Mouse (Mus musculus) kidney, embryonic 14.5 days (tissue): ENCODE measurements around the gene Tmem252. TPM values are rescaled to one million over a fixed set of nuclear protein-coding genes. Genes with fewer than 3 reads are reported as not detected.

Experiments used
- ATAC-seq: fragments of 200-750 bp; cut with Nextera tagmentation; 2 replicates; pipeline ENCODE4 v1.8.0; 2017; ENCODE audit warnings: moderate number of reproducible peaks, mild to moderate bottlenecking, moderate TSS enrichment, moderate library complexity; ENCODE audit not compliant: low FRiP score, low TSS enrichment
- H3K27ac ChIP-seq: fragments of 300-500 bp; sonication (generic); 2 replicates; pipeline ENCODE4 v1.5.1; 2014; ENCODE audit warnings: low read depth, mild to moderate bottlenecking, low read length, moderate library complexity, mixed read lengths
- H3K27me3 ChIP-seq: fragments of 300-500 bp; sonication (generic); 2 replicates; pipeline ENCODE4 v1.6.1; 2014; ENCODE audit warnings: mild to moderate bottlenecking, low read length; ENCODE audit not compliant: control insufficient read depth, insufficient read depth
- H3K36me3 ChIP-seq: fragments of 300-500 bp; sonication (generic); 2 replicates; pipeline ENCODE4 v1.6.1; 2014; ENCODE audit warnings: low read length, mixed read lengths; ENCODE audit not compliant: control insufficient read depth, insufficient read depth
- H3K4me1 ChIP-seq: fragments of 300-500 bp; sonication (generic); 2 replicates; pipeline ENCODE4 v1.6.1; 2014; ENCODE audit warnings: low read length, mixed read lengths; ENCODE audit not compliant: control insufficient read depth, insufficient read depth
- H3K4me2 ChIP-seq: fragments of 300-500 bp; sonication (generic); replicated peaks from 2 replicates; pipeline ENCODE4 v1.6.1; 2014; ENCODE audit warnings: low read depth, mild to moderate bottlenecking, low read length
- H3K4me3 ChIP-seq: fragments of 300-500 bp; sonication (generic); 2 replicates; pipeline ENCODE4 v1.5.1; 2014; ENCODE audit warnings: mild to moderate bottlenecking, low read length
- H3K9ac ChIP-seq: fragments of 300-500 bp; sonication (generic); 2 replicates; pipeline ENCODE4 v1.6.1; 2014; ENCODE audit warnings: low read depth, mild to moderate bottlenecking, low read length, moderate library complexity
- H3K9me3 ChIP-seq: fragments of 300-500 bp; sonication (generic); 2 replicates; pipeline ENCODE4 v1.6.1; 2016; ENCODE audit warnings: low read length; ENCODE audit not compliant: control insufficient read depth
- WGBS: fragments of 180-500 bp; shearing (Covaris S2); extraction: QIAGEN DNeasy Blood & Tissue Kit; methylation state at CpG from one replicate; pipeline ENCODE4 v1.1.7; 2014; 5-methylcytosine and 5-hydroxymethylcytosine counted together
- polyA plus RNA-seq: library from polyadenylated mRNA; unstranded; fragments of >200 nt; fragmentation: Nextera tagmentation; extraction: Ambion mirVana; gene quantifications from 2 replicates; pipeline ENCODE4 v1.2.1, GENCODE M21; 2014

The Tmem252 gene
- polyA plus RNA-seq, 1 experiment from 2014 or later = 3.3 TPM

GRCm38 (mm10) chr19:24648016-24648415, 25.8 kb upstream of the Tmem252 start:
- no peaks in the 10 kb centered on the region for H3K36me3 ChIP-seq
- WGBS = 77% methylated on average over 8 of the region's 8 CpGs
- no peak for ATAC-seq
- no peak overlapping the region for H3K4me2 ChIP-seq
- no peaks in the 10 kb centered on the region for H3K9me3 ChIP-seq
- no peak overlapping the region for H3K27ac ChIP-seq
- no peak overlapping the region for H3K9ac ChIP-seq
- no peak overlapping the region for H3K4me3 ChIP-seq
- H3K4me1 ChIP-seq = 0 out of 2 replicates have a peak, but pooled peaks cover 2% of the 10 kb centered on the region
- H3K27me3 ChIP-seq = no peaks in the 10 kb centered on the region

- H3K9me3 ChIP-seq = no peaks in the 10 kb centered on the region
- no peaks in the 10 kb centered on the region for H3K27me3 ChIP-seq
- H3K27ac ChIP-seq = no peak overlapping the region
- no peak overlapping the region for H3K4me2 ChIP-seq
- ATAC-seq = no peak
- WGBS = 68% methylated on average over 8 of the region's 8 CpGs
- H3K4me1 ChIP-seq = peaks cover 8% of the 10 kb centered on the region; the same call in 1 of the 2 replicates
- no peak overlapping the region for H3K4me3 ChIP-seq
- H3K9ac ChIP-seq = no peak overlapping the region
- no peaks in the 10 kb centered on the region for H3K36me3 ChIP-seq
These were observed 23.4 kb upstream of the Tmem252 start for GRCm38 (mm10) chr19:24650428-24650827.

GRCm38 (mm10) chr19:24651595-24651994, 22.2 kb upstream of the Tmem252 start:
- no peak overlapping the region for H3K4me2 ChIP-seq
- H3K27ac ChIP-seq = no peak overlapping the region
- H3K4me3 ChIP-seq = no peak overlapping the region
- no peaks in the 10 kb centered on the region for H3K27me3 ChIP-seq
- WGBS = 50% methylated on average over 2 of the region's 2 CpGs
- no peaks in the 10 kb centered on the region for H3K9me3 ChIP-seq
- no peak for ATAC-seq
- H3K36me3 ChIP-seq = no peaks in the 10 kb centered on the region
- H3K4me1 ChIP-seq = peaks cover 8% of the 10 kb centered on the region; the same call in 1 of the 2 replicates
- H3K9ac ChIP-seq = no peak overlapping the region

- Histone ChIP-seq H3K4me1 (peaks cover 8% of the 10 kb centered on the region; the same call in 1 of the 2 replicates), H3K4me2 (no peak overlapping the region), H3K9ac (no peak overlapping the region), H3K27ac (no peak overlapping the region), H3K9me3 (no peaks in the 10 kb centered on the region), H3K36me3 (no peaks in the 10 kb centered on the region), H3K4me3 (no peak overlapping the region), H3K27me3 (no peaks in the 10 kb centered on the region)
- 31% methylated on average over 6 of the region's 6 CpGs for WGBS
- no peak for ATAC-seq
These were observed 21.3 kb upstream of the Tmem252 start for GRCm38 (mm10) chr19:24652342-24653019.

- Histone ChIP-seq H3K27me3 (no peaks in the 10 kb centered on the region), H3K9ac (no peak overlapping the region), H3K9me3 (no peaks in the 10 kb centered on the region), H3K27ac (no peak overlapping the region), H3K4me3 (no peak overlapping the region), H3K4me2 (no peak overlapping the region), H3K4me1 (peaks cover 8% of the 10 kb centered on the region; the same call in 1 of the 2 replicates), H3K36me3 (no peaks in the 10 kb centered on the region)
- 39% methylated on average over 9 of the region's 9 CpGs for WGBS
- no peak for ATAC-seq
These were observed 20.5 kb upstream of the Tmem252 start for GRCm38 (mm10) chr19:24653230-24653799.

GRCm38 (mm10) chr19:24656981-24657380, 16.8 kb upstream of the Tmem252 start:
- H3K9ac ChIP-seq = no peak overlapping the region
- no peak overlapping the region for H3K4me2 ChIP-seq
- 78% methylated on average over 3 of the region's 3 CpGs for WGBS
- H3K4me3 ChIP-seq = no peak overlapping the region
- H3K27me3 ChIP-seq = no peaks in the 10 kb centered on the region
- no peak overlapping the region for H3K27ac ChIP-seq
- ATAC-seq = no peak
- H3K9me3 ChIP-seq = no peaks in the 10 kb centered on the region
- no peaks in the 10 kb centered on the region for H3K36me3 ChIP-seq
- peaks cover 8% of the 10 kb centered on the region; the same call in 1 of the 2 replicates for H3K4me1 ChIP-seq

- Histone ChIP-seq H3K27ac (no peak overlapping the region), H3K27me3 (no peaks in the 10 kb centered on the region), H3K4me2 (no peak overlapping the region), H3K9me3 (no peaks in the 10 kb centered on the region), H3K4me3 (no peak overlapping the region), H3K36me3 (no peaks in the 10 kb centered on the region), H3K4me1 (no peaks in the 10 kb centered on the region), H3K9ac (no peak overlapping the region)
- 90% methylated on average over 2 of the region's 2 CpGs for WGBS
- ATAC-seq = no peak
These were observed 11.5 kb upstream of the Tmem252 start for GRCm38 (mm10) chr19:24662346-24662745.

GRCm38 (mm10) chr19:24665771-24666170, 8.0 kb upstream of the Tmem252 start:
- Histone ChIP-seq H3K4me3 (no peak overlapping the region), H3K36me3 (no peaks in the 10 kb centered on the region)
- 85% methylated on average over 11 of the region's 11 CpGs for WGBS

GRCm38 (mm10) chr19:24667527-24667926, 6.3 kb upstream of the Tmem252 start:
- Histone ChIP-seq H3K36me3 (no peaks in the 10 kb centered on the region), H3K9ac (no peak overlapping the region), H3K4me2 (no peak overlapping the region), H3K27me3 (no peaks in the 10 kb centered on the region), H3K27ac (no peak overlapping the region), H3K9me3 (no peaks in the 10 kb centered on the region), H3K4me3 (no peak overlapping the region), H3K4me1 (peaks cover 14% of the 10 kb centered on the region; the same call in 1 of the 2 replicates)
- no peak for ATAC-seq
- 79% methylated on average over 3 of the region's 3 CpGs for WGBS

More at GRCm38 (mm10) chr19:24665771-24666170, 8.0 kb upstream of the Tmem252 start:
- H3K4me1 ChIP-seq = no peaks in the 10 kb centered on the region
- no peaks in the 10 kb centered on the region for H3K9me3 ChIP-seq
- H3K9ac ChIP-seq = no peak overlapping the region
- H3K27me3 ChIP-seq = no peaks in the 10 kb centered on the region
- ATAC-seq = no peak
- no peak overlapping the region for H3K27ac ChIP-seq
- H3K4me2 ChIP-seq = no peak overlapping the region
